Mouse (Mus musculus) CH12.LX (cell line): ENCODE measurements around the gene Wnt9a. TPM values are rescaled to one million over a fixed set of nuclear protein-coding genes. Genes with fewer than 3 reads are reported as not detected.

Experiments used
- DNase-seq: peaks from one replicate; pipeline ENCODE4 v3.0.0-alpha.2; 2013; ENCODE audit errors: extremely low read depth
- H3K27ac ChIP-seq: 2 replicates; pipeline ENCODE4 v1.5.1; 2012; ENCODE audit warnings: low read depth, mild to moderate bottlenecking, control low read depth, moderate library complexity; ENCODE audit not compliant: insufficient read depth
- H3K27me3 ChIP-seq: replicated peaks from 2 replicates; pipeline ENCODE3; 2012; ENCODE audit warnings: inconsistent platforms
- H3K36me3 ChIP-seq, 2 experiments: replicated peaks in 1 of 2; 2 replicates each; pipeline versions ENCODE3 to v1.6.1; 2012; ENCODE audit warnings: inconsistent platforms in 1 of 2, low read length in 1 of 2, mild to moderate bottlenecking in 1 of 2, mixed read lengths in 1 of 2, moderate library complexity in 1 of 2; ENCODE audit not compliant: control insufficient read depth in 1 of 2, insufficient read depth in 1 of 2
- H3K4me1 ChIP-seq, 2 experiments: 2 replicates each; pipeline ENCODE4 v1.6.1; 2012; ENCODE audit warnings: inconsistent platforms in 1 of 2, moderate library complexity in 1 of 2; ENCODE audit not compliant: insufficient read depth in 2 of 2, control insufficient read depth in 1 of 2
- H3K4me2 ChIP-seq: 2 replicates; pipeline ENCODE4 v1.6.1; 2012; ENCODE audit warnings: low read depth, mild to moderate bottlenecking, control low read depth; ENCODE audit not compliant: poor library complexity, insufficient read depth, severe bottlenecking
- H3K4me3 ChIP-seq, 3 experiments: fragments of 150-350 bp in 1 of 3; sonication (generic) in 1 of 3; replicated peaks in 1 of 3; 2 replicates each; pipeline versions ENCODE3 to v1.5.1; 2011 to 2012; ENCODE audit warnings: low read depth in 2 of 3, low read length in 2 of 3, mild to moderate bottlenecking in 2 of 3, moderate library complexity in 2 of 3, control low read depth in 1 of 3, improper control_type of control experiment in 1 of 3, inconsistent platforms in 1 of 3, mixed read lengths in 1 of 3; ENCODE audit not compliant: poor library complexity in 1 of 3
- H3K79me2 ChIP-seq: replicated peaks from 2 replicates; pipeline ENCODE4 v1.6.1; 2012; ENCODE audit warnings: mild to moderate bottlenecking, moderate library complexity; ENCODE audit not compliant: control insufficient read depth, poor library complexity, insufficient read depth, severe bottlenecking; ENCODE audit errors: extremely low read depth
- H3K9ac ChIP-seq: 2 replicates; pipeline ENCODE4 v1.6.1; 2012; ENCODE audit warnings: low read depth, mild to moderate bottlenecking, control low read depth, moderate library complexity; ENCODE audit not compliant: insufficient read depth
- H3K9me3 ChIP-seq: replicated peaks from 2 replicates; pipeline ENCODE3; 2012; ENCODE audit warnings: low read length, inconsistent platforms, mixed read lengths
- CHD2 ChIP-seq: IDR thresholded peaks from 2 replicates; pipeline ENCODE4 v1.6.1; 2011; ENCODE audit warnings: low read length, improper control_type of control experiment
- E2F4 ChIP-seq: IDR thresholded peaks from 2 replicates; pipeline ENCODE4 v1.6.1; 2011; ENCODE audit warnings: low read depth, low read length, improper control_type of control experiment; ENCODE audit not compliant: insufficient replicate concordance
- ELF1 ChIP-seq: IDR thresholded peaks from 2 replicates; pipeline ENCODE4 v1.6.1; 2014; ENCODE audit warnings: low read depth, mild to moderate bottlenecking, inconsistent platforms, low read length, improper control_type of control experiment
- EP300 ChIP-seq: IDR thresholded peaks from 2 replicates; pipeline ENCODE4 v1.6.1; 2011; ENCODE audit warnings: low read length, improper control_type of control experiment
- ETS1 ChIP-seq: conservative IDR thresholded peaks from 2 replicates; pipeline ENCODE4 v1.6.1; 2012; ENCODE audit warnings: low read depth, mild to moderate bottlenecking, inconsistent platforms, low read length, improper control_type of control experiment, moderate library complexity
- GABPA ChIP-seq: IDR thresholded peaks from 2 replicates; pipeline ENCODE4 v1.6.1; 2012; ENCODE audit warnings: low read depth, low read length, improper control_type of control experiment, inconsistent platforms; ENCODE audit not compliant: insufficient replicate concordance
- HCFC1 ChIP-seq: IDR thresholded peaks from 2 replicates; pipeline ENCODE4 v1.6.1; 2012; ENCODE audit warnings: low read depth, mild to moderate bottlenecking, inconsistent platforms, low read length, improper control_type of control experiment
- KAT2A ChIP-seq: IDR thresholded peaks from 2 replicates; pipeline ENCODE4 v1.6.1; 2012; ENCODE audit warnings: low read length, improper control_type of control experiment, inconsistent platforms; ENCODE audit not compliant: insufficient replicate concordance
- MAFK ChIP-seq: IDR thresholded peaks from 2 replicates; pipeline ENCODE4 v1.6.1; 2011; ENCODE audit warnings: low read length, improper control_type of control experiment; ENCODE audit not compliant: insufficient replicate concordance
- MAZ ChIP-seq: IDR thresholded peaks from 2 replicates; pipeline ENCODE4 v1.6.1; 2012; ENCODE audit warnings: low read depth, mild to moderate bottlenecking, inconsistent platforms, low read length, improper control_type of control experiment, moderate library complexity
- MEF2A ChIP-seq: IDR thresholded peaks from 2 replicates; pipeline ENCODE4 v1.6.1; 2014; ENCODE audit warnings: low read depth, mild to moderate bottlenecking, inconsistent platforms, low read length, improper control_type of control experiment, borderline replicate concordance
- MXI1 ChIP-seq: IDR thresholded peaks from 2 replicates; pipeline ENCODE4 v1.6.1; 2011; ENCODE audit warnings: mild to moderate bottlenecking, low read depth, low read length, improper control_type of control experiment
- NELFE ChIP-seq: IDR thresholded peaks from 2 replicates; pipeline ENCODE4 v1.6.1; 2011; ENCODE audit warnings: low read depth, low read length, improper control_type of control experiment
- NRF1 ChIP-seq: IDR thresholded peaks from 2 replicates; pipeline ENCODE4 v1.6.1; 2014; ENCODE audit warnings: low read depth, mild to moderate bottlenecking, inconsistent platforms, low read length, improper control_type of control experiment, moderate library complexity
- POLR2AphosphoS2 ChIP-seq: IDR thresholded peaks from 2 replicates; pipeline ENCODE4 v1.6.1; 2011; ENCODE audit warnings: low read depth, low read length, improper control_type of control experiment
- RAD21 ChIP-seq: IDR thresholded peaks from 2 replicates; pipeline ENCODE4 v1.6.1; 2011; ENCODE audit warnings: low read depth, mild to moderate bottlenecking, low read length, improper control_type of control experiment, moderate library complexity
- TCF12 ChIP-seq: IDR thresholded peaks from 2 replicates; pipeline ENCODE4 v1.6.1; 2014; ENCODE audit warnings: low read depth, mild to moderate bottlenecking, inconsistent platforms, low read length, improper control_type of control experiment
- UBTF ChIP-seq: IDR thresholded peaks from 2 replicates; pipeline ENCODE4 v1.6.1; 2012; ENCODE audit warnings: low read depth, mild to moderate bottlenecking, inconsistent platforms, low read length, improper control_type of control experiment, moderate library complexity
- USF1 ChIP-seq: IDR thresholded peaks from 2 replicates; pipeline ENCODE4 v1.6.1; 2014; ENCODE audit warnings: low read depth, mild to moderate bottlenecking, inconsistent platforms, low read length, improper control_type of control experiment
- ZC3H11A ChIP-seq: IDR thresholded peaks from 2 replicates; pipeline ENCODE4 v1.6.1; 2012; ENCODE audit warnings: low read depth, mild to moderate bottlenecking, inconsistent platforms, low read length, improper control_type of control experiment
- ZKSCAN1 ChIP-seq: IDR thresholded peaks from 2 replicates; pipeline ENCODE4 v1.6.1; 2012; ENCODE audit warnings: low read depth, inconsistent platforms, low read length, improper control_type of control experiment, borderline replicate concordance
- dilution Hi-C: fragments of 300-500 bp; cut with MboI; formaldehyde crosslinking; loops from 2 replicates; pipeline ENCODE4 v1.14.3; 2020; ENCODE audit warnings: low sequenced_read_pairs; ENCODE audit not compliant: extremely low pct_unique_long_range_greater_than_20kb, extremely low pct_ligation_motif_present
- in situ Hi-C: fragments of 300-500 bp; cut with MboI; formaldehyde crosslinking; loops from 3 replicates; pipeline ENCODE4 v1.14.3; 2019; ENCODE audit warnings: low sequenced_read_pairs, low pct_ligation_motif_present, low pct_unique_long_range_greater_than_20kb, mixed read lengths
- polyA plus RNA-seq: library from polyadenylated mRNA; unstranded; fragments of >175 nt; gene quantifications from 2 replicates; pipeline ENCODE4 v1.2.1, GENCODE M21; 2012; ENCODE audit warnings: low read depth; ENCODE audit not compliant: insufficient read length
- total RNA-seq, 2 experiments: library from RNA; depleted of rRNA; stranded (reverse); fragments of 300-350 nt in 1 of 2; fragments of >200 nt in 1 of 2; gene quantifications; 2 replicates each; pipeline ENCODE4 v1.2.3; 2012 to 2014

The Wnt9a gene
- total and polyA plus RNA-seq, 3 experiments: not detected

DNA sequence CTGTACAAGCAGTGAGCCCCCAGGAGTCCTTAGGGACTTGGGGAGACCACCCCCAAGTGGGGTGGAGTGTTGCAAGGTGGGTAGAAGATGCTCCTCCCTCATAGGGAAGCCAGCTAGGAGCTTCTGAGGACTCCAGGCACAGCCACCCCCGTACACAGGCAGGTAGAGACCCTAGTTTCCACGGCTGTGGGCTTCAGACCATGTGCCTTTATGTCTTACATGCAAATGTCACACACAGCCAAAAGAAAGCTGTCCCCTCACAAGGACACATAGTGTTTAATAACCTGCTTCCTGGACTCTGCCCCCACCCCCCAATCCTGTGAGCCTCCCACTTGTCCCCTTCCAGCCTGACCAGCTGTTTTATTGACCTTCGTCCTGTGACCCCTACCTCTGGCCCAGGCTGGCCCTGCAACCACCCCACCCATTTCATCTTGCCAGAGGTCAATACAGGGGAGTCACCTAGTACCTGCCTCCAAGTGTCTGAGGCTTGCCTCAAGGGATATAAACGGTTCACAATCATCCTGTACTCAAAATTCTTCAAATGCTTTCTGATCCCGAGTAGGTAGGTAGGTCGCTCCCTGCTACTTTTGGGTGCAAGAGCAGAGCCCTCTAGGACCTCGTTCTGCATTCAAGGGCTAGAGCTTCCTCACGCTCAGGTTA, 41.4 kb upstream of the Wnt9a start:
- TF ChIP-seq UBTF: no peak
- no peak for TF ChIP-seq ZC3H11A
- no peak for TF ChIP-seq MEF2A
- no peak for TF ChIP-seq EP300
- no peak for TF ChIP-seq ZKSCAN1
- TF ChIP-seq HCFC1: no peak
- TF ChIP-seq POLR2AphosphoS2: no peak
- no peak for TF ChIP-seq GABPA
- TF ChIP-seq NELFE: no peak
- no peak for TF ChIP-seq CHD2
- TF ChIP-seq MAFK: no peak
- Histone ChIP-seq H3K4me1 (no peaks in the 10 kb centered on the region), H3K36me3 (no peaks in the 10 kb centered on the region), H3K27ac (no peak overlapping the region), H3K9ac (no peak overlapping the region), H3K9me3 (peaks cover 12% of the 10 kb centered on the region), H3K4me3 (no peak overlapping the region), H3K79me2 (no peaks in the 10 kb centered on the region), H3K27me3 (peaks cover 92% of the 10 kb centered on the region), H3K4me2 (no peak overlapping the region)
- no peak for DNase-seq
- in situ Hi-C loops (no loop called here), dilution Hi-C loops (no loop called here)

- H3K36me3 ChIP-seq: no peaks in the 10 kb centered on the region
- TF ChIP-seq RAD21 (no peak), TCF12 (no peak), NRF1 (no peak), KAT2A (no peak), E2F4 (no peak), MEF2A (no peak), USF1 (no peak), ETS1 (no peak), CHD2 (no peak), POLR2AphosphoS2 (no peak), ELF1 (no peak), MAFK (no peak), MAZ (no peak), MXI1 (no peak)
- peaks cover 12% of the 10 kb centered on the region for H3K9me3 ChIP-seq
- no peak overlapping the region for H3K27ac ChIP-seq
- no peak overlapping the region for H3K9ac ChIP-seq
- H3K27me3 ChIP-seq: peaks cover 89% of the 10 kb centered on the region
- in situ Hi-C loops (no loop called here), dilution Hi-C loops (no loop called here)
- no peak overlapping the region for H3K4me2 ChIP-seq
- H3K79me2 ChIP-seq: no peaks in the 10 kb centered on the region
- H3K4me3 ChIP-seq: no peak overlapping the region
- DNase-seq: no peak
- H3K4me1 ChIP-seq: no peaks in the 10 kb centered on the region
Measured at GRCm38 (mm10) chr11:59266727-59267126, 40.0 kb upstream of the Wnt9a start.
